Mouse (Mus musculus): ENCODE results near the gene Sgk1. TPM values are rescaled to one million over a fixed set of nuclear protein-coding genes. Genes with fewer than 3 reads are reported as not detected.

Gene Sgk1
- 11.7 and 12.6 TPM in 2 replicates for polyA plus RNA-seq (2015; fragmentation: Nextera tagmentation; extraction: Ambion mirVana)

DNA sequence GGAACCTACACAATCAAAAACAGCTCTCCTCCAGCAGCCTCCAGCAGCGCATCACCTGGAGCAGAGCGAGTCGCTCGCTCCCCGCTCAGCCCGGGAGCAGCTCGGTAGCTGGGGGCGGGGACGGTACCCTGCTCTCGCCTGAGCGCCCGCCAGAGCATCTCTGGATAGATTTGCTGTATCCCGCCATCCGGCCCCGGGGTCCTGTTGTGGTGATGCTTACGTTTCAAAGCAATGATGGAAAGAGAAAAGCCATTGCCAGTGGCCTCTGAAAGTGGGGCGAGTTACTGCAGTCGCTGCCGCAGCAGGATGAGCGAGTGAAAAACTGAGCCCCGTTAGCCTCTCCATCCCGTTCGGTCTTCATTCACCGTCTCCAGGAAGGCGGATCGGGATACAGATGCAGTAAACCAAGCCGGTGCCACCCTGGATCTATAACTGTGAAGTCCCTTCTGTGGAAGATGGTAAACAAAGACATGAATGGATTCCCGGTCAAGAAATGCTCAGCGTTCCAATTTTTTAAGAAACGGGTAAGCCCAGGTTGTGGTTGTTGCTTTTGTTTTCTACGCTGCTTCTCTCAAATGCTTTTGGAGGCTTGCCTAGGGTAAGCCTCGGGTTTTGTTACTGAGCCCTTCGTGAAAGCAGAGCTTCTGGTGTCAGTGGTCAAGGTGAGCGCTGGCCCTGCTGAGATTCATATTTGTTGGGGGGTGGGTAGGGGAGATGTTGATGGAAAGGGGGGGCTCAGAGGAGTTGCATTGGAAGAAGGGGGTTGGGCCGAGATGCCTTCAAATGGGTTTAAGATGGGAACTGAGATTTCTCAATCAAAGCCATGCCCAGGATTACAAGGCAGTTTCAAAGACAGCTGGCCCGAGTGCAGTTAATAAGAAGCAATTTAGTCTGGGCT lies at the start of gene Sgk1:
TSS of gene Sgk1 (plus strand) at position 1 of the 898 bp plus-strand sequence.
- Histone ChIP-seq H3K9ac (no peak within 1 kb of the TSS), H3K27ac (replicated peaks) (no peak within 1 kb of the TSS), H3K4me2 (peak within 1 kb of the TSS; percentile 50), H3K4me1 (replicated peaks) (no peaks in the 10 kb centered on the region; the same call in 1 of the 2 replicates), H3K9me3 (replicated peaks) (no peaks in the 10 kb centered on the region), H3K36me3 (replicated peaks) (no peaks in the 10 kb centered on the region), H3K27me3 (peaks cover 37% of the 10 kb centered on the region), H3K4me3 (replicated peaks) (peak within 1 kb of the TSS; percentile 27; the same call in 1 of the 2 replicates)
- 3% methylated on average over 36 of the region's 36 CpGs for WGBS (ENCODE audit: insufficient replicate concordance)
- no peak for ATAC-seq (ENCODE audit: insufficient read depth)

DNA sequence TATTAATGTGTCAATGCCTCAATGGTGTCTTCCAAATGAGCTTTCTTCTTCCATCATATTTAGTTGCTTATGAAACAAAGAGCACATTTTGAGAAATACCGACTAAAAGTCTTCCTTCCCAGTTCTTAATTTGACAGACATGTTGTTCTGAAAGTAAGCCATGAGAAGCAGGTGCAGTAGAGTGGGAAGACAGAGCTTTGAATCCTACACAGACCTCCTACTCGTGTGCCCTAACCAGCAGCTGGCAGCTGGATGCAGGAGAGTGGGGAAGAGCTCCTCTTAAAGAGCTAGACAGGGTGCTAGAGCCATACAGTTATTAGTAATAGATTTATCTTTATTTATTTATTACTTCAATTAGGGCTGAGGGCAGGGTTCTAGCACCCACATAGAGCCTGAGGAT lies 49.7 kb upstream of the Sgk1 start:
- 61% methylated on average over 2 of the region's 2 CpGs for WGBS (ENCODE audit: insufficient replicate concordance)
- Histone ChIP-seq H3K4me2 (no peak overlapping the region), H3K27ac (replicated peaks) (no peak overlapping the region), H3K36me3 (replicated peaks) (no peaks in the 10 kb centered on the region), H3K4me3 (replicated peaks) (no peak overlapping the region), H3K9ac (no peak overlapping the region), H3K27me3 (no peaks in the 10 kb centered on the region), H3K9me3 (replicated peaks) (no peaks in the 10 kb centered on the region), H3K4me1 (replicated peaks) (peaks cover 5% of the 10 kb centered on the region; the same call in 1 of the 2 replicates)
- ATAC-seq (ENCODE audit: insufficient read depth), result no peak

DNA sequence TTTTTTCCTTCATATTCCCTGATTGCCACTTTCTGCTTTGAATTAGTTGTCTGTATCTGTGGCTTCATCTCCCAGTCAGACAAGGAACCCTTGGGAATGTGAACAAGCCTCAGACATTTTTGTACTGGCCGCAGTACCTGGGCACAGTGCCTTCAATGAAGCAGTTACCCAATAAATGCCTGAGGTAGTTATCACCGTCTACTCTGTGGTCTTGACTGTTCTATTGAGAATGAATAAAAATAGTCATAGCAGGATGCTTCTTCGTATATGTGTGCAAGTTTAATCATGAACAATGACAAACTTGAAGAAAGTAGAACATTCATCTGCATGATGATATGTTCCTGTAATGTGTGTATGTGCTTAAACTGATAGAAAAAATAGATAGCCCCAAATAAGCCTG lies 48.2 kb upstream of the Sgk1 start:
- Histone ChIP-seq H3K4me2 (no peak overlapping the region), H3K27me3 (no peaks in the 10 kb centered on the region), H3K36me3 (replicated peaks) (no peaks in the 10 kb centered on the region), H3K9ac (no peak overlapping the region), H3K27ac (replicated peaks) (no peak overlapping the region), H3K4me1 (replicated peaks) (peaks cover 5% of the 10 kb centered on the region; the same call in 1 of the 2 replicates), H3K9me3 (replicated peaks) (no peaks in the 10 kb centered on the region), H3K4me3 (replicated peaks) (no peak overlapping the region)
- 71% methylated on average over 3 of the region's 3 CpGs for WGBS (ENCODE audit: insufficient replicate concordance)
- ATAC-seq (ENCODE audit: insufficient read depth), result no peak

DNA sequence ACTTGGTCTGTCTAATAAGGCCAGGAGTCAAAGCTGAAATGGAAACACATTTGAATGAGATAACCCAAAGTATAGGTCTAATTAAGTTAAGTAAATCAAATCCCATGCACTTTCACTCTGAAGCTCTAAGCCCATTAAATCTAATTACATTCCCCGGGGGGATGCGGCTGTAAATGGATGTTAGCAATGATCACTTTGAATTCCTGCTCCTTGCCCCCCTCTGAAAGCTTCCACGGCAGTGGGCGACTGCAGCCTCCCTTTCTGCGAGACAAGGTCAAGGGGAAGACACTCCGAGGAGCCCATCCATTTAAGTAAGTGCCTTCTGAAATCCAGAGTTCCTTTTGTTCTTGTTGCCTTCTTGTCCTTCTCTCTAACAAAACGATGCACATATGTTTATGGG lies 46.9 kb upstream of the Sgk1 start:
- no peak for ATAC-seq (ENCODE audit: insufficient read depth)
- H3K27me3 ChIP-seq, result no peaks in the 10 kb centered on the region
- no peaks in the 10 kb centered on the region for H3K9me3 ChIP-seq (replicated peaks)

DNA sequence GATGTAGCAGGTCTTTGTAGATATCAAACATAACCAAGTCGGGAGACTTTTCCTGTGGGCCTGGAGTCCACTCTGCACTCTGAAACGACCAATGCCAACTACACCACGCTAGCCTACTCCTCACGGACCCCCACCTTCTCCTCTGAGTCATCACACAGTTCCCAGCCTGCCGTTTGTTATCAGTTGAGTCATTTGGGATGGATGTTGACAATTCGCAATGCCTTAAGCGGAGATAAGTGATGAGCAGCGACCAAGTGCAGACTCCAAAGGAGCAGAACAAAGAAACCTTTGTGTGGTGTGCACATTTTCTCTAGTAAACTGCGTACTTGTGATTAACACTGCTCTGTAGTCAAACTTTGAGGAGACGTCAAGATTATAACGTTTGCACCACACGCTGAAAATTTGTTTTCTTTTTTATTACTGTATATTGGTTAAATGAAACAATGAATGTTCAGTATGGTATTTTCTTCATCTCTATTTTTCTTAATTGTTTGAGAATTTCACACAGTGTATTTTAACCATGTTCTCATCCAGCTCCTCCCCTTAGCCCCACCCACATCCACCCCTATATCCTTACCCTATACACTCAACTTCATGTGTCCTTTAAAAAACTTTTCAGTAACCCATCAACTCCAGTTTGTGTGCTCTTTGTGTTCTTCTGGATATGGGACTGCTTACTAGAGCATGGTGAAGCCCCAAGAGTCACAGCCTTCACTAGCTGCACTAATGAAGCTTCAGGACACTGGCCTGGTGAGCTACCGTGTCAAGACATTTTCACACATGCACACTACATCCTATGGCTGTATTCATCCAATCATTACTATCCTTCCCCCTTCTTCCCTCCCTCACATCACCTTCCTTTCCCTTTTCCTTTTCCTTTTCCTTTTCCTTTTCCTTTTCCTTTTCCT lies 42.5 kb upstream of the Sgk1 start:
- Histone ChIP-seq H3K27ac (replicated peaks) (no peak overlapping the region), H3K27me3 (no peaks in the 10 kb centered on the region), H3K4me3 (replicated peaks) (no peak overlapping the region), H3K4me2 (peak overlapping the region; percentile 36; the same call in 1 of the 2 replicates), H3K4me1 (replicated peaks) (peaks cover 11% of the 10 kb centered on the region), H3K9ac (no peak overlapping the region), H3K36me3 (replicated peaks) (no peaks in the 10 kb centered on the region), H3K9me3 (replicated peaks) (no peaks in the 10 kb centered on the region)
- peak; percentile 74 for ATAC-seq (ENCODE audit: insufficient read depth)
- WGBS (ENCODE audit: insufficient replicate concordance), result 16% methylated on average over 13 of the region's 13 CpGs

More for the DNA sequence above, 46.9 kb upstream of the Sgk1 start:
- no peak overlapping the region for H3K4me3 ChIP-seq (replicated peaks)
- no peak overlapping the region for H3K4me2 ChIP-seq
- H3K27ac ChIP-seq (replicated peaks), result no peak overlapping the region
- H3K36me3 ChIP-seq (replicated peaks), result no peaks in the 10 kb centered on the region
- WGBS (ENCODE audit: insufficient replicate concordance), result 68% methylated on average over 7 of the region's 7 CpGs
- H3K4me1 ChIP-seq (replicated peaks), result peaks cover 14% of the 10 kb centered on the region
- H3K9ac ChIP-seq, result no peak overlapping the region

DNA sequence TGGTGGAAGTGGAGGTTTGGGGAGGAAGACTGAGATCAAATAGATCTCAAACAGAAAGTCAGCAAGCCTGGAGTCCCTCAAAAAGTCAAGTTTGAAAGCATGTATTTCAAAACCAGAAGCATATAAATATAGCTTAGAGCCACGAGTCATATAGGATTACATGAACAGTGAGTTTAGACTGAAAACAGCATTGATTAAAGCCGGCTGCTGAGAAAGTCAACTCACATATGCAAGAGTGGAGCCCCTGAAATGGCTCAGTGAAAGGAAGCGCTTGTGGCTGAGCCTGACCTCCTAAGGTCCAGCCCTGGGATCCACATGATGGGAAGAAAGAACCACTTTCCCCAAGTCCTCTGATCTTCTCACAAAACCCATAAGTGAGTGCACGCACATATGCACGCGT lies 38.7 kb upstream of the Sgk1 start:
- 77% methylated on average over 6 of the region's 6 CpGs for WGBS (ENCODE audit: insufficient replicate concordance)
- no peak for ATAC-seq (ENCODE audit: insufficient read depth)
- Histone ChIP-seq H3K36me3 (replicated peaks) (no peaks in the 10 kb centered on the region), H3K4me2 (no peak overlapping the region), H3K4me3 (replicated peaks) (no peak overlapping the region), H3K9ac (no peak overlapping the region), H3K9me3 (replicated peaks) (no peaks in the 10 kb centered on the region), H3K4me1 (replicated peaks) (peaks cover 11% of the 10 kb centered on the region), H3K27me3 (no peaks in the 10 kb centered on the region), H3K27ac (replicated peaks) (no peak overlapping the region)

DNA sequence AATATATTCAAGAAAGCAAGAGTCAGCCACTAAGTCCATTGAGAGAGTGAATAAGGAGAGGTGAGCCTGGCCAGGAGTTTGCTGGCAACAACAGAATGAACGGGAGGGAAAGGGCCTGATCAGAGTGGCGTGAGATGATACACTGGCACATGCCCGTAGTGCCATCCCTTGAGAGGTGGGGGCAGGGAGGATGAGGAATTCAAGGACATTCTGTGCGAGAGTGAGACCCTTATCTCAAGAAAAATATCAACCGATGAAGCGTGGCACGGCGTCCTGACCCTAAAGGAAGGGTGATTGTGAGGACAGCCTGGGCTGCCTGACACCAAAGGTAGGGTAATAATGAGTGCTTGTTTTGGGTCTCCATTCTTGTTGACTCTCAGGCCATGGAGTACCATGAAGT lies 38.1 kb upstream of the Sgk1 start:
- Histone ChIP-seq H3K4me3 (replicated peaks) (no peak overlapping the region), H3K9ac (no peak overlapping the region), H3K4me2 (no peak overlapping the region), H3K36me3 (replicated peaks) (no peaks in the 10 kb centered on the region), H3K4me1 (replicated peaks) (peaks cover 11% of the 10 kb centered on the region), H3K27me3 (no peaks in the 10 kb centered on the region), H3K27ac (replicated peaks) (no peak overlapping the region), H3K9me3 (replicated peaks) (no peaks in the 10 kb centered on the region)
- WGBS (ENCODE audit: insufficient replicate concordance), result 65% methylated on average over 8 of the region's 8 CpGs
- ATAC-seq (ENCODE audit: insufficient read depth), result no peak

DNA sequence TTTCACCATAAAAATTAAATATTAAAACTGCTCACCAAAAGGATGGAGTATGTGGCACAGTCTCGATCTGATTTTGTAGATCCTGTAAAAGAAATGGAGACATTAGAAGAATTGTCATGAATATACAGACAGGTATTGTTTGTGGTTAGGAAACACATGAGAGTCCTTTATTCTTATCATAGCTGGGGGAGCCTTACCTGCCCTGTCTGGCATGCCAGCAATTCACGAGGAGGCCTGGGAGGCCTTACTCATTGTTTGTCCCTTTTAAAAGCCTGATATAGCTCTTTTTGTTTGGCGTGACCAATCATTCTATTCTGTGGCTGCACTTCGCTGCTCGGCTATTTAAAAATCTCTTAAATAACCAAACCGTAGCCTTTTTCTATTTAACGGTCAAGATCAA lies 37.6 kb upstream of the Sgk1 start:
- H3K27me3 ChIP-seq, result no peaks in the 10 kb centered on the region
- no peak overlapping the region for H3K9ac ChIP-seq
- H3K27ac ChIP-seq (replicated peaks), result no peak overlapping the region
- no peaks in the 10 kb centered on the region for H3K9me3 ChIP-seq (replicated peaks)
- no peaks in the 10 kb centered on the region for H3K36me3 ChIP-seq (replicated peaks)
- no peak for ATAC-seq (ENCODE audit: insufficient read depth)
- 67% methylated on average over 7 of the region's 7 CpGs for WGBS (ENCODE audit: insufficient replicate concordance)
- H3K4me3 ChIP-seq (replicated peaks), result no peak overlapping the region
- peaks cover 5% of the 10 kb centered on the region for H3K4me1 ChIP-seq (replicated peaks)
- no peak overlapping the region for H3K4me2 ChIP-seq

DNA sequence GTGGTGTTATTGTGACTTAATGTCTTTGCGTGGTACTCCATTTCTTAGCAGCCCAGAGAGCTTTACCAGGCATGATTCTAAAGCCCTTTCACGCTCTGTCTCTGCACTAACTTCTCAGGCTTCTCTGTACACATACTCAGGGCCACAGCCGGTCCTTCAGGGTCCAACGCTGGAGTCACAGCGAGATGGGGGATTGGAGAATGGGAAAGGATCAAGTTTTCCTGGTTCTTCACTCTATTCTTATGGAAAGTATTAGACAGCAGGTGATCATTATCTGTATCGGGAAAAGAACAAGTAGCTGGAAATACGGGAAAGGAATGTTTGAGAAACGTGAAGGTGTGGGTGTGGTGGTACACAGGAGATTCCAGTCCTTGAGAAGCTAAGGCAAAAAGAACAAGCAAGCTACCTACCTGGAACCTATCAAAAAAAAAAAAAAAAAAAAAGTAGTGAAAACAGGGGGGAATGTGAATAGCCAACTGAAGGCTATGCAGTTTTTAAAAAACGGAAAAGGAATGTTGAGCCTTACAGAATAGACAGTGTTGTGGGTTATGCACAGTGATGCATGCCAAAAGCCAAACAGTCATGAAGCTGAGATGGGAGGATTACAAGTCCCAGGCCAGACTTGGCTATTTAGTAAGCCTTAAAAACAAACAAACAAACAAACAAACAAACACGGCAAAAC lies 36.2 kb upstream of the Sgk1 start:
- H3K4me3 ChIP-seq (replicated peaks), result no peak overlapping the region
- ATAC-seq (ENCODE audit: insufficient read depth), result no peak
- no peaks in the 10 kb centered on the region for H3K36me3 ChIP-seq (replicated peaks)
- no peak overlapping the region for H3K9ac ChIP-seq
- 0 out of 2 replicates have a peak, but pooled peaks cover 2% of the 10 kb centered on the region for H3K4me1 ChIP-seq (replicated peaks)
- no peak overlapping the region for H3K4me2 ChIP-seq
- H3K27ac ChIP-seq (replicated peaks), result no peak overlapping the region
- H3K9me3 ChIP-seq (replicated peaks), result no peaks in the 10 kb centered on the region
- 67% methylated on average over 10 of the region's 10 CpGs for WGBS (ENCODE audit: insufficient replicate concordance)
- no peaks in the 10 kb centered on the region for H3K27me3 ChIP-seq

DNA sequence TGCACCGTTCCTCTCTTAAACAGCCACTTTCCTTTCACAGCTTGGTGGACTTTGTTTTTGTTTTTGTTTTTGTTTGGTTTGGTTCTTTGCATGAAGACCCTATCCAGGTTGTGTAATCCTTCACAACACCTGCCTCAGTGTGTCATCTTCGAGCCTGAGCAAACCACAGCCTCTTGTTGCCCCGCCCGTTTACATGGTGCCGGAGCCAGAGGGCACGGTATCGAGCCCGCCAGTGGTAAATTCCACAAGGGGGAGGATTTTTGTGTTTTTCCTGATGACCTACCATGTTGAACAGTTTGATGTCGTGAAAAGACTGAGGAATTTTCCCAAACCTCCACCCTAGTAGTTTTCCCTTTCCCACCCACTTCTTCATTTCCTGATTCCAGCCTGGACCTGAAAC lies 35.6 kb upstream of the Sgk1 start:
- 60% methylated on average over 9 of the region's 9 CpGs for WGBS (ENCODE audit: insufficient replicate concordance)
- no peak overlapping the region for H3K4me3 ChIP-seq (replicated peaks)
- no peaks in the 10 kb centered on the region for H3K36me3 ChIP-seq (replicated peaks)
- ATAC-seq (ENCODE audit: insufficient read depth), result no peak
- no peak overlapping the region for H3K4me2 ChIP-seq
- H3K9ac ChIP-seq, result no peak overlapping the region
- H3K27ac ChIP-seq (replicated peaks), result no peak overlapping the region
- H3K4me1 ChIP-seq (replicated peaks), result 0 out of 2 replicates have a peak, but pooled peaks cover under 1% of the 10 kb centered on the region
- H3K9me3 ChIP-seq (replicated peaks), result no peaks in the 10 kb centered on the region
- no peaks in the 10 kb centered on the region for H3K27me3 ChIP-seq
